Mouse (Mus musculus) liver, embryonic 14.5 days (tissue): ENCODE measurements around the gene Sfn. TPM values are rescaled to one million over a fixed set of nuclear protein-coding genes. Genes with fewer than 3 reads are reported as not detected.

Experiments used
- ATAC-seq: fragments of 200-750 bp; cut with Nextera tagmentation; 2 replicates; pipeline ENCODE4 v1.8.0; 2017; ENCODE audit warnings: moderate number of reproducible peaks, mild to moderate bottlenecking, moderate library complexity; ENCODE audit not compliant: insufficient read depth
- DNase-seq, 3 experiments: peaks; one replicate each; pipeline ENCODE4 v3.0.0-alpha.2; 2012 to 2013; ENCODE audit warnings: low read depth in 3 of 3, low spot score in 3 of 3
- H3K27ac ChIP-seq: fragments of 300-500 bp; sonication (generic); 2 replicates; pipeline ENCODE4 v1.5.1; 2014; ENCODE audit warnings: moderate library complexity, mild to moderate bottlenecking, control low read depth, inconsistent platforms
- H3K27me3 ChIP-seq: fragments of 300-500 bp; sonication (generic); 2 replicates; pipeline ENCODE4 v1.6.1; 2014; ENCODE audit warnings: mild to moderate bottlenecking, low read length, moderate library complexity; ENCODE audit not compliant: control insufficient read depth, insufficient read depth
- H3K36me3 ChIP-seq: fragments of 300-500 bp; sonication (generic); replicated peaks from 2 replicates; pipeline ENCODE4 v1.6.1; 2014; ENCODE audit warnings: low read depth; ENCODE audit not compliant: control insufficient read depth, insufficient read depth
- H3K4me1 ChIP-seq, 2 experiments: fragments of 200-500 bp in 1 of 2; fragments of 300-500 bp in 1 of 2; sonication (generic) in 1 of 2; replicated peaks; 2 replicates each; pipeline ENCODE4 v1.6.1; 2012 to 2014; ENCODE audit warnings: antibody characterized with exemption in 1 of 2, inconsistent platforms in 1 of 2, low read length in 1 of 2; ENCODE audit not compliant: control insufficient read depth in 2 of 2, insufficient read depth in 2 of 2
- H3K4me2 ChIP-seq: fragments of 300-500 bp; sonication (generic); 2 replicates; pipeline ENCODE4 v1.6.1; 2014; ENCODE audit warnings: low read depth, mild to moderate bottlenecking, control low read depth, moderate library complexity
- H3K4me3 ChIP-seq, 2 experiments: fragments of 200-500 bp in 1 of 2; fragments of 300-500 bp in 1 of 2; sonication (generic) in 1 of 2; 2 replicates each; pipeline ENCODE4 v1.5.1; 2012 to 2014; ENCODE audit warnings: low read depth in 2 of 2, low read length in 2 of 2, mild to moderate bottlenecking in 2 of 2, control low read depth in 1 of 2, inconsistent platforms in 1 of 2, moderate library complexity in 1 of 2; ENCODE audit not compliant: insufficient read depth in 1 of 2
- H3K9ac ChIP-seq: fragments of 300-500 bp; sonication (generic); replicated peaks from 2 replicates; pipeline ENCODE4 v1.6.1; 2014; ENCODE audit warnings: mild to moderate bottlenecking, control low read depth, moderate library complexity
- H3K9me3 ChIP-seq: fragments of 300-500 bp; sonication (generic); 2 replicates; pipeline ENCODE4 v1.6.1; 2016; ENCODE audit warnings: low read length, mixed read lengths; ENCODE audit not compliant: control insufficient read depth
- CTCF ChIP-seq: IDR thresholded peaks from 2 replicates; pipeline ENCODE4 v1.5.1; 2016; ENCODE audit warnings: antibody characterized with exemption, low read depth, control low read depth
- EP300 ChIP-seq: IDR thresholded peaks from 2 replicates; pipeline ENCODE4 v1.6.1; 2016; ENCODE audit warnings: antibody characterized with exemption, low read depth
- WGBS: fragments of 180-500 bp; shearing (Covaris S2); extraction: QIAGEN DNeasy Blood & Tissue Kit; methylation state at CpG from one replicate; pipeline ENCODE4 v1.1.7; 2014; ENCODE audit not compliant: insufficient replicate concordance; 5-methylcytosine and 5-hydroxymethylcytosine counted together
- polyA plus RNA-seq, 2 experiments: library from polyadenylated mRNA; depleted of rRNA in 1 of 2; stranded (reverse) in 1 of 2; unstranded in 1 of 2; fragments of >200 nt; fragmentation: Nextera tagmentation in 1 of 2; extraction: Ambion mirVana in 1 of 2; gene quantifications; 2 replicates each; pipeline versions ENCODE4 v1.2.1 to v1.2.3; 2012 to 2014

Sfn gene
- polyA plus RNA-seq, 2 experiments = 0.10 to 0.52 TPM

- DNase-seq = no peak
- whole genome bisulfite sequencing = 50% methylated on average over 9 of the region's 9 CpGs
- H3K27ac ChIP-seq = no peak overlapping the region
Measured at GRCm38 (mm10) chr4:133631769-133632411, 29.9 kb upstream of the Sfn start.

GRCm38 (mm10) chr4:133631071-133631768, 29.3 kb upstream of the Sfn start:
- peak overlapping the region; percentile 95 for H3K4me2 ChIP-seq
- no peak for ATAC-seq
- no peak overlapping the region for H3K27ac ChIP-seq
- no peak for TF ChIP-seq EP300
- TF ChIP-seq CTCF = no peak
- 68% methylated on average over 14 of the region's 14 CpGs for WGBS
- no peak overlapping the region for H3K9ac ChIP-seq
- H3K36me3 ChIP-seq = no peaks in the 10 kb centered on the region; the same call in 1 of the 2 replicates
- no peak for DNase-seq
- H3K4me3 ChIP-seq = no peak overlapping the region; a peak in 1 of 4 replicates
- no peaks in the 10 kb centered on the region for H3K9me3 ChIP-seq
- peaks cover 7 to 16% of the 10 kb centered on the region in 2 experiments for H3K4me1 ChIP-seq
- no peaks in the 10 kb centered on the region for H3K27me3 ChIP-seq

More at GRCm38 (mm10) chr4:133631769-133632411, 29.9 kb upstream of the Sfn start:
- Histone ChIP-seq H3K4me3 (peak overlapping the region; percentile 69 to 87), H3K36me3 (no peaks in the 10 kb centered on the region), H3K27me3 (no peaks in the 10 kb centered on the region), H3K9ac (no peak overlapping the region), H3K9me3 (no peaks in the 10 kb centered on the region), H3K4me2 (peak overlapping the region; percentile 95), H3K4me1 (peaks cover 7 to 16% of the 10 kb centered on the region in 2 experiments)
- TF ChIP-seq EP300 (no peak), CTCF (no peak)
- no peak for ATAC-seq

GRCm38 (mm10) chr4:133630326-133630920, 28.5 kb upstream of the Sfn start:
- ATAC-seq (no peak), DNase-seq (no peak)
- Histone ChIP-seq H3K9ac (no peak overlapping the region), H3K9me3 (no peaks in the 10 kb centered on the region), H3K36me3 (no peaks in the 10 kb centered on the region; the same call in 1 of the 2 replicates), H3K4me3 (no peak overlapping the region), H3K4me2 (no peak overlapping the region), H3K4me1 (peaks cover 11 to 20% of the 10 kb centered on the region in 2 experiments), H3K27me3 (no peaks in the 10 kb centered on the region), H3K27ac (no peak overlapping the region)
- no peak for TF ChIP-seq CTCF
- TF ChIP-seq EP300 = no peak
- WGBS = 75% methylated on average over 8 of the region's 8 CpGs

GRCm38 (mm10) chr4:133629191-133629590, 27.2 kb upstream of the Sfn start:
- H3K4me2 ChIP-seq = no peak overlapping the region
- H3K36me3 ChIP-seq = no peaks in the 10 kb centered on the region; the same call in 1 of the 2 replicates
- H3K27ac ChIP-seq = no peak overlapping the region
- H3K9me3 ChIP-seq = no peaks in the 10 kb centered on the region
- ATAC-seq (no peak), DNase-seq (no peak)
- H3K27me3 ChIP-seq = no peaks in the 10 kb centered on the region
- WGBS = 55% methylated on average over 7 of the region's 7 CpGs
- H3K9ac ChIP-seq = no peak overlapping the region
- H3K4me1 ChIP-seq = peaks cover 20 to 31% of the 10 kb centered on the region in 2 experiments
- H3K4me3 ChIP-seq = no peak overlapping the region
- TF ChIP-seq EP300 (no peak), CTCF (no peak)

GRCm38 (mm10) chr4:133628517-133628916, 26.5 kb upstream of the Sfn start:
- Histone ChIP-seq H3K27ac (no peak overlapping the region), H3K27me3 (no peaks in the 10 kb centered on the region), H3K9ac (no peak overlapping the region), H3K36me3 (no peaks in the 10 kb centered on the region; the same call in 1 of the 2 replicates), H3K4me3 (no peak overlapping the region), H3K9me3 (no peaks in the 10 kb centered on the region), H3K4me2 (no peak overlapping the region), H3K4me1 (peaks cover 20 to 28% of the 10 kb centered on the region in 2 experiments)
- ATAC-seq (no peak), DNase-seq (no peak)
- TF ChIP-seq EP300 (no peak), CTCF (no peak)
- WGBS = 58% methylated on average over 2 of the region's 2 CpGs
